Mouse (Mus musculus) hindbrain, postnatal 0 days (tissue): ENCODE data around the gene Cnmd. TPM values are rescaled to one million over a fixed set of nuclear protein-coding genes. Genes with fewer than 3 reads are reported as not detected.

ENCODE experiments used
- ATAC-seq: fragments of 200-750 bp; cut with Nextera tagmentation; 2 replicates; pipeline ENCODE4 v1.8.0; 2017; ENCODE audit warnings: mild to moderate bottlenecking, moderate TSS enrichment, moderate library complexity
- DNase-seq: peaks from one replicate; pipeline ENCODE4 v3.0.0-alpha.2; 2015; ENCODE audit warnings: low spot score
- H3K27ac ChIP-seq: fragments of 300-500 bp; sonication (generic); 2 replicates; pipeline ENCODE4 v1.5.1; 2014; ENCODE audit warnings: mild to moderate bottlenecking
- H3K27me3 ChIP-seq: fragments of 300-500 bp; sonication (generic); 2 replicates; pipeline ENCODE4 v1.6.1; 2014; ENCODE audit warnings: low read length, mixed read lengths; ENCODE audit not compliant: insufficient read depth
- H3K36me3 ChIP-seq: fragments of 300-500 bp; sonication (generic); 2 replicates; pipeline ENCODE4 v1.6.1; 2014; ENCODE audit warnings: low read length, mixed read lengths; ENCODE audit not compliant: insufficient read depth
- H3K4me1 ChIP-seq: fragments of 300-500 bp; sonication (generic); 2 replicates; pipeline ENCODE4 v1.6.1; 2014; ENCODE audit warnings: antibody characterized with exemption, low read length, mixed read lengths; ENCODE audit not compliant: insufficient read depth
- H3K4me2 ChIP-seq: fragments of 300-500 bp; sonication (generic); 2 replicates; pipeline ENCODE4 v1.6.1; 2014; ENCODE audit warnings: low read depth, mild to moderate bottlenecking, low read length, moderate library complexity, mixed read lengths
- H3K4me3 ChIP-seq: fragments of 300-500 bp; sonication (generic); 2 replicates; pipeline ENCODE4 v1.5.1; 2014; ENCODE audit warnings: low read length
- H3K9ac ChIP-seq: fragments of 300-500 bp; sonication (generic); replicated peaks from 2 replicates; pipeline ENCODE4 v1.6.1; 2014; ENCODE audit warnings: mild to moderate bottlenecking, low read length, moderate library complexity, mixed read lengths
- H3K9me3 ChIP-seq: fragments of 300-500 bp; sonication (generic); 2 replicates; pipeline ENCODE4 v1.6.1; 2016; ENCODE audit warnings: low read length, mixed read lengths
- CTCF ChIP-seq: IDR thresholded peaks from 2 replicates; pipeline ENCODE4 v1.5.1; 2016; ENCODE audit warnings: antibody characterized with exemption, control low read depth, low read depth
- WGBS: fragments of 180-500 bp; shearing (Covaris S2); extraction: QIAGEN DNeasy Blood & Tissue Kit; methylation state at CpG from one replicate; pipeline ENCODE4 v1.1.7; 2014; 5-methylcytosine and 5-hydroxymethylcytosine counted together
- polyA plus RNA-seq: library from polyadenylated mRNA; unstranded; fragments of >200 nt; fragmentation: Nextera tagmentation; extraction: Ambion mirVana; gene quantifications from 2 replicates; pipeline ENCODE4 v1.2.1, GENCODE M21; 2015
- total RNA-seq: library from RNA; depleted of rRNA; stranded (reverse); fragments of >200 nt; gene quantifications from 2 replicates; pipeline ENCODE4 v1.2.3, GENCODE M21; 2014

Gene Cnmd
- total and polyA plus RNA-seq, 2 experiments from 2014 or later: 0.37 to 1.8 TPM

DNA sequence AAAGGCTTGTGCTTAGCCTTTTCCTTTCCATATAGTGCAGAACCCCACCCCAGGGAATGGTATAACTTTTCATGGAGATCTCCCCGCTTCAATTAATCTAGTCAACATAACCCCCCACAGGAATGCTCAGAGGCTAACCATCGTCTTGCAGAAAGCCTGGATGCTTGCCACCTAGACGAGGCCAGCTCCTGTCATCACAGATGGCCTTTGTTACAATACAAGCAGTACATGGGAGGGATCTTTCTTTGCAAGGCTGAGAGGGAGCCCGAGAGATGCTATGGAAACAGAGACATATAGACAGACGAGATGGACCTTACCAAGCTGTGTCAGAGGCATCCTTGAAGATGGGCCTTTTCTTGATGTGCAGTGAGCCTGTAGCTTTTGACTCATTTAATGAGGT lies 18.7 kb upstream of the Cnmd start:
- H3K4me3 ChIP-seq: no peak overlapping the region
- no peak overlapping the region for H3K4me2 ChIP-seq
- peak; percentile 71 for DNase-seq
- H3K27me3 ChIP-seq: no peaks in the 10 kb centered on the region
- H3K9ac ChIP-seq: no peak overlapping the region
- no peaks in the 10 kb centered on the region; the same call in 1 of the 2 replicates for H3K4me1 ChIP-seq
- H3K9me3 ChIP-seq: no peaks in the 10 kb centered on the region
- peak; percentile 61 for ATAC-seq
- no peak for TF ChIP-seq CTCF
- no peak overlapping the region for H3K27ac ChIP-seq
- WGBS: 32% methylated on average over 5 of the region's 5 CpGs
- H3K36me3 ChIP-seq: no peaks in the 10 kb centered on the region

DNA sequence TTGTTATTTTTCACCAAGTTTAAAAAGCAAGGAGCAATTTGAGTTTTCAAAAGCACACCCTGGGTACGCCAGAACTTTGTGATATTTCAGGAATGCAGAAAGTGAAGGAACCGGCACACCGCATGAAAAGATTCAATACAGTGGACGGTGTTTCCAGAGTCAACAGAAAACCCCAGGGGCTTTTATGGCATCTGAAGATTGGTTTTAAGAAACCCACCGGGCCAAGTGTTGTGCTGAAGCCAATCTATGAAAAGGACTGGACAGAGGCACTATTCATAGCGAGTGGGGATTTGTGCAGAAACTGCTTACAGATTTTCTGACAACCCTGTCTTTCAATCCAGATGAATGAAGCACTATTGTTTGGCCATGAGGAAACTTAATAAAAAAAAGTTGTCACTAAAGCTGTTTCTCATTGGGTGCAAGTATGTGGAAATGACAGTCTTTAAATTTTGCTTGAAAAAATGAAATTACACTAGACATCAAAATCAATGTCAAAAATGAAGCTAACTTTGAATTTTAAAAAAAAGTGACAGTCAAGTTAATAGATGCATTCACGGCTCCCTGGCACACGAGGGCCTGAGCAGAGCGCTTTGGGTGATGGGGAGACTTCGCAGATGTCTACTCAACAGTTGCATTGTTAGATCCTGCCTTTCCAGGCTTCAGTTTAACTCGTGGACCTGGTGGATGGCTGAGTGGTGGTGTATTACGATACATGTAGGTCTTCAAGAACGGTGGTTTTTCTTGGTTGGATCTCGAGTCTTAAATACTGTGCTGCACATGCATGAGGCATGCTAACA lies 16.1 kb upstream of the Cnmd start:
- 0 out of 2 replicates have a peak, but pooled peaks have one; percentile 46 for ATAC-seq
- H3K27me3 ChIP-seq: no peaks in the 10 kb centered on the region
- no peaks in the 10 kb centered on the region for H3K9me3 ChIP-seq
- no peak overlapping the region for H3K9ac ChIP-seq
- no peak overlapping the region for H3K4me3 ChIP-seq
- 0 out of 2 replicates have a peak overlapping the region, but pooled peaks have one; percentile 6 for H3K4me2 ChIP-seq
- H3K36me3 ChIP-seq: no peaks in the 10 kb centered on the region
- H3K4me1 ChIP-seq: peaks cover 5% of the 10 kb centered on the region; the same call in 1 of the 2 replicates
- TF ChIP-seq CTCF: no peak
- peak; percentile 39 for DNase-seq
- 40% methylated on average over 14 of the region's 14 CpGs for WGBS
- no peak overlapping the region for H3K27ac ChIP-seq

DNA sequence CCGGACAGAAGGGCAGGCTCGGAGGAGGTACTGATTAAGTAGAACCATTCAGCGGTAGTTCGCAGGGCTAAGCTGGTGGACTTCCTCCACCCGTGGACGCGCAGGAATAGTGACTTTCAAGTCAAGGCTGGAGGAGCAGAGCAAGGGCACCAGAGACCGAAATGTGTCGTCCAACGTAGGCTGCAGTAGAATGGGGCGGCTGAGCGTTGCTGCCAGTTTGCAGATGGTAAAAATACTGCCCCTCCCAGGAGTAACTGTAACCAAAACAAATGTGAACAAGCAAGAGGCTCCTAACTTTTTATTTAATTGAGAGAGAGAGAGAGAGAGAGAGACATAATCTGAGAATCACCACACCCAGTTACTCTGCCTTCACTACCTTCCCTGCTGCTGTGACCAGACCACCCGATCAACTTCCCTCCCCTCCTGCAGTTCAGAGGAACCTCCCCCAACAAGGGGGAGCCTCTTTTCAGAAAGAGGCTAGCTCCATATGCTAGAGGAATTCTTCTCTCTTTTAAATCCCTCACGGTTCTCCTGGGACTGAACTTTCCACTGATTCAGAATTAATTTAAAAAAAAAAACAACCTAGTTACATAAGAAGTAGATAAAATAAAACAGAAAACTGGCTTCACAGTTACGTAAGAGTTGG lies 15.3 kb upstream of the Cnmd start:
- 0 out of 2 replicates have a peak overlapping the region, but pooled peaks have one; percentile 6 for H3K4me2 ChIP-seq
- WGBS: 48% methylated on average over 15 of the region's 15 CpGs
- no peaks in the 10 kb centered on the region for H3K36me3 ChIP-seq
- ATAC-seq (no peak), DNase-seq (peak; percentile 41)
- no peak overlapping the region for H3K27ac ChIP-seq
- H3K9me3 ChIP-seq: no peaks in the 10 kb centered on the region
- H3K9ac ChIP-seq: no peak overlapping the region
- peaks cover 5% of the 10 kb centered on the region; the same call in 1 of the 2 replicates for H3K4me1 ChIP-seq
- H3K27me3 ChIP-seq: no peaks in the 10 kb centered on the region
- no peak overlapping the region for H3K4me3 ChIP-seq
- no peak for TF ChIP-seq CTCF

DNA sequence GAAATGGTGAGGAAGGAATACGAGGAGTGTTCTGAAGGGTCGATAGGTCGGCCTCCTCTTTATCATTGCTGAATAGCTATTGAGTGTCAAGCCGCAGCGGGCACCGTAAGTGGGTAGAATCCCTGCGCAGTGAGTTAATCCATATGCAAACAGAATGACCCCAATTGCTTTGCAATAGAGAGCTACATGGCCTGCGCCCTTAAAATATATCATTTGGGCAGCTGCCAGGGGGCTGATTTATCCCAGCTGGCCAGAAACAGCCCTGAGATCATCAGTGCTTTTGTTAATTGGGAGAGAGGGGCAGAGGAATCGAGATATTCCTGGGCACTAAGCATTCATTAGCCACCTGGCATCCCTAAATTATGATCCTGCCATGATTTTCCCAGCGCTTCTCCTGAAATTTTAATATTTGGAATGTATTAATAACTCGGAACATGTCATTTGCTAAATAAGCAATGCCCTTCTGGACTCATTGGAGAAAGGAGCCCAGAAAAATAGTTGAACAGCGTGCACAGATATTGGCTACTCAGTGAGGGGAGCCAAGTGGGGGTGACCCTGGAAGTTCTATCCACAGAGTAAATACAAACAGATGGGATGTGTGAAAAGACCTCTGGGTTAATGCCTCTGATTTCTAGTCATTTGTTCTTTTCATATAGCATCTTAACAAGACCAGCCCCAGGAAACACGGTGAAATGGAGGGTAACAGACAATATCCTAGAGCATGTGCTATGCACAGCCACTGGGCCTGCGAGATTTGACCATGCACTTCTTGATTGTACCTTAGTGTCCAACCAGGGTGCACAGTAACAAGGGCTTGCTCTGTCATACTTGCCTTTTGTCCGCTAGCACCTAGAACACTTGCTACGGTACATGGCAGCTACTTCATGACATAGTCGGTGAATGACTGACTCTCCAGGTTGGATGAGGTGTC lies 11.4 kb upstream of the Cnmd start:
- TF ChIP-seq CTCF: no peak

DNA sequence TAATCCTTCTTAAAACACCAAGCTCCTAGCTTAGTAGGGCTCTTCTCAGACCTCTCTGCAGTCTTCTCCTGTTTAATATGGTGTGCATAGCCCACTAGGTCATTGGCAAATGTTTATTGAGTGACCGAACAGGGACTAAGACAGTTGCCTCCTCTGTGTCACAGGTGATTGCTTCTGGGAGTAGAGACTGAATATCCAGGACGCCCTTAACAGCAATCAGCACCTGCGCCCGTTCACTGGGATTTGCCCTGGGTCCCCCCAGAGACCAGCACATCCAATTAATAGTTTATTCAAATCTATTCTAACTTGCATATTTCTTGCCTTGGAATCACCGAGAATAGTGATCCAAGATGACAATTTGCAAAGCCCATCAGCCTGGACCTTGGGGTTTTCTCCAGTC lies 10.6 kb upstream of the Cnmd start:
- Histone ChIP-seq H3K27ac (no peak overlapping the region), H3K4me1 (0 out of 2 replicates have a peak, but pooled peaks cover 5% of the 10 kb centered on the region), H3K4me3 (no peak overlapping the region), H3K9ac (no peak overlapping the region), H3K27me3 (no peaks in the 10 kb centered on the region), H3K4me2 (no peak overlapping the region), H3K9me3 (no peaks in the 10 kb centered on the region), H3K36me3 (no peaks in the 10 kb centered on the region)
- DNase-seq: no peak
- TF ChIP-seq CTCF: no peak
- 66% methylated on average over 5 of the region's 5 CpGs for WGBS
- no peak for ATAC-seq

More for the DNA sequence above, 11.4 kb upstream of the Cnmd start:
- Histone ChIP-seq H3K36me3 (no peaks in the 10 kb centered on the region), H3K4me3 (no peak overlapping the region), H3K4me1 (0 out of 2 replicates have a peak, but pooled peaks cover 5% of the 10 kb centered on the region), H3K27me3 (no peaks in the 10 kb centered on the region), H3K9ac (no peak overlapping the region), H3K9me3 (no peaks in the 10 kb centered on the region), H3K4me2 (no peak overlapping the region), H3K27ac (no peak overlapping the region)
- DNase-seq: peak; percentile 47
- WGBS: 46% methylated on average over 17 of the region's 17 CpGs
- ATAC-seq: no peak

DNA sequence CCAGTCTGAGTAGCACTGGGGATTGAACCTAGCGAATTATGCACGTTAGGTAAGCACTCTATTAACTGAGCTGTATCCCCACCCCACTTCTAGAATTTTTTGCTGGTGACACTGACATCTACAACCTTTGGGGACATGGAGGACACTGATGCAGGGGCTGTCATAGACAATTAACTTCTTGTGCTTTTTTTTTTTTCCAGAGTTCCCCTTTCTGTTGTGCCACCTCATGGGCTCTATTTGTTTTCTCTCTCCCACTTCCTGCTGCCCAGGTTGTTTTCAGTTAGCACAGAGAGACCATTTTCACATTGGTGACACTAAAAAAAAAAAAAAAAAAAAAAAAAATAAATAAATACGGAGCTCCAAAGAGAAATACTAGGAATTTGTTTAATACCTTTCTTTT lies 9.0 kb upstream of the Cnmd start:
- Histone ChIP-seq H3K9ac (no peak overlapping the region), H3K27me3 (no peaks in the 10 kb centered on the region), H3K9me3 (no peaks in the 10 kb centered on the region), H3K4me2 (no peak overlapping the region), H3K36me3 (no peaks in the 10 kb centered on the region), H3K4me3 (no peak overlapping the region), H3K27ac (no peak overlapping the region), H3K4me1 (0 out of 2 replicates have a peak, but pooled peaks cover 5% of the 10 kb centered on the region)
- WGBS: 87% methylated on average over 3 of the region's 3 CpGs
- ATAC-seq (no peak), DNase-seq (no peak)
- no peak for TF ChIP-seq CTCF
